Mouse (Mus musculus) limb, embryonic 14.5 days (tissue): ENCODE measurements around the gene Ubr2. TPM values are rescaled to one million over a fixed set of nuclear protein-coding genes. Genes with fewer than 3 reads are reported as not detected.

Source experiments
- ATAC-seq: fragments of 200-750 bp; cut with Nextera tagmentation; 2 replicates; pipeline ENCODE4 v1.8.0; 2017; ENCODE audit warnings: low read depth, moderate number of reproducible peaks, moderate TSS enrichment; ENCODE audit not compliant: low FRiP score
- DNase-seq: peaks from one replicate; pipeline ENCODE4 v3.0.0-alpha.2; 2015; ENCODE audit warnings: low spot score
- H3K27ac ChIP-seq: fragments of 300-500 bp; sonication (generic); replicated peaks from 2 replicates; pipeline ENCODE4 v1.5.1; 2014; ENCODE audit warnings: low read depth, mild to moderate bottlenecking, low read length, moderate library complexity, mixed read lengths
- H3K27me3 ChIP-seq: fragments of 300-500 bp; sonication (generic); 2 replicates; pipeline ENCODE4 v1.6.1; 2014; ENCODE audit warnings: low read length, mixed read lengths; ENCODE audit not compliant: control insufficient read depth, insufficient read depth
- H3K36me3 ChIP-seq: fragments of 300-500 bp; sonication (generic); 2 replicates; pipeline ENCODE4 v1.6.1; 2014; ENCODE audit warnings: mild to moderate bottlenecking, low read length, moderate library complexity, mixed read lengths; ENCODE audit not compliant: control insufficient read depth, insufficient read depth
- H3K4me1 ChIP-seq: fragments of 300-500 bp; sonication (generic); 2 replicates; pipeline ENCODE4 v1.6.1; 2014; ENCODE audit warnings: antibody characterized with exemption, low read length, mixed read lengths; ENCODE audit not compliant: control insufficient read depth, insufficient read depth
- H3K4me2 ChIP-seq: fragments of 300-500 bp; sonication (generic); replicated peaks from 2 replicates; pipeline ENCODE4 v1.6.1; 2014; ENCODE audit warnings: low read depth, mild to moderate bottlenecking, low read length, moderate library complexity; ENCODE audit not compliant: severe bottlenecking
- H3K4me3 ChIP-seq: fragments of 300-500 bp; sonication (generic); replicated peaks from 2 replicates; pipeline ENCODE4 v1.5.1; 2014; ENCODE audit warnings: low read length
- H3K9ac ChIP-seq: fragments of 300-500 bp; sonication (generic); 2 replicates; pipeline ENCODE4 v1.6.1; 2014; ENCODE audit warnings: mild to moderate bottlenecking, low read depth, low read length, moderate library complexity; ENCODE audit not compliant: severe bottlenecking
- H3K9me3 ChIP-seq: fragments of 300-500 bp; sonication (generic); 2 replicates; pipeline ENCODE4 v1.6.1; 2016; ENCODE audit warnings: low read length; ENCODE audit not compliant: control insufficient read depth
- POLR2A ChIP-seq: fragments of 200-500 bp; IDR thresholded peaks from 2 replicates; pipeline ENCODE4 v1.8.0; 2012; ENCODE audit warnings: inconsistent platforms, mild to moderate bottlenecking, moderate library complexity, borderline replicate concordance; ENCODE audit not compliant: insufficient read depth, insufficient read length; ENCODE audit errors: extremely low read depth
- WGBS: fragments of 180-500 bp; shearing (Covaris S2); extraction: QIAGEN DNeasy Blood & Tissue Kit; methylation state at CpG from one replicate; pipeline ENCODE4 v1.1.7; 2014; 5-methylcytosine and 5-hydroxymethylcytosine counted together
- polyA plus RNA-seq, 2 experiments: library from polyadenylated mRNA; depleted of rRNA in 1 of 2; stranded (reverse) in 1 of 2; unstranded in 1 of 2; fragments of >200 nt; fragmentation: Nextera tagmentation in 1 of 2; extraction: Ambion mirVana in 1 of 2; gene quantifications; 2 replicates each; pipeline versions ENCODE4 v1.2.1 to v1.2.3; 2012 to 2014

The Ubr2 gene
- polyA plus RNA-seq, 2 experiments, result 23.3 to 35.7 TPM

DNA sequence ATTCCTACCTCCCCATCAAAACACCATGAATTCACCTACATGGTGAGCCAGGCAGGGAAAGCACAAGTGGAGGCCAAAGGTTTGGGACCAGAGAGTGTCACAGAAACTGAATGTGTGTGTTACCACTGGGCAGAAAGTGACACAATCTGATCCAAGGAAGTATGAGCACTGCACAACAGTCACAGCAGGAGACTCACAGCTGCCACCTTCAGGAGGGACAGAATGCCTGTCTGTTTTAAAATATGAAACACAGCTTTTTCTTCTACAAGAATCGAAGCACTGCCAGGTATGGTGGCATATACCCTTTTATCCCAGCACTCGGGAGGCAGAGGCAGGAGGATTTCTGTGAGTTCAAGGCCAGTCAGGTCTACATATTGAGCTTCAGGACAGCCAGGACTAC lies 52.3 kb downstream of the Ubr2 start:
- Histone ChIP-seq H3K4me1 (no peaks in the 10 kb centered on the region), H3K9me3 (no peaks in the 10 kb centered on the region), H3K27me3 (no peaks in the 10 kb centered on the region), H3K36me3 (peaks cover 97% of the 10 kb centered on the region), H3K9ac (no peak overlapping the region), H3K4me2 (no peak overlapping the region), H3K4me3 (no peak overlapping the region), H3K27ac (no peak overlapping the region)
- 89% methylated on average over 2 of the region's 2 CpGs for WGBS
- TF ChIP-seq POLR2A, result no peak
- DNase-seq, result no peak
- ATAC-seq, result no peak

DNA sequence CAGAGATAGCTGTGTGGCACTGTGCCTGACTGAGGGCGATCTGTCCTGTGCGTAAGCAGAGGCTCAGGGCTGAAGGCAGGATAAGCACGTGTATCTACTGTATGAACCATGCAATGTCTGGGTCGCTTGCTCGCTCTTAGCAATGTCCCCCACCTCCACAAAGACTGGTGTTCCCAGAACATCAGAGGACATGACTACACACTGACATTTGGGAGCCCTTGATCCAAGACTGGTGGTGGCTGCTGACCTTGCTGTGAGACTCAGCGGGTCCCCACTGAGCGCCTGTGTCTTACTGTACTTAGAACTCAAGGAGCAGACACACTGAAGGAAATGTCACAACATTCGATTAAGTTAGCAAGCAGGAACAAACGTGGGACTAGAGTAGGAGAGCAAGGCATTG lies 64.1 kb downstream of the Ubr2 start:
- Histone ChIP-seq H3K4me1 (no peaks in the 10 kb centered on the region), H3K27ac (no peak overlapping the region), H3K4me2 (no peak overlapping the region), H3K9ac (no peak overlapping the region), H3K27me3 (no peaks in the 10 kb centered on the region), H3K4me3 (no peak overlapping the region), H3K9me3 (no peaks in the 10 kb centered on the region), H3K36me3 (peaks cover 80% of the 10 kb centered on the region)
- TF ChIP-seq POLR2A, result no peak
- ATAC-seq, result no peak
- 93% methylated on average over 9 of the region's 9 CpGs for WGBS
- no peak for DNase-seq

DNA sequence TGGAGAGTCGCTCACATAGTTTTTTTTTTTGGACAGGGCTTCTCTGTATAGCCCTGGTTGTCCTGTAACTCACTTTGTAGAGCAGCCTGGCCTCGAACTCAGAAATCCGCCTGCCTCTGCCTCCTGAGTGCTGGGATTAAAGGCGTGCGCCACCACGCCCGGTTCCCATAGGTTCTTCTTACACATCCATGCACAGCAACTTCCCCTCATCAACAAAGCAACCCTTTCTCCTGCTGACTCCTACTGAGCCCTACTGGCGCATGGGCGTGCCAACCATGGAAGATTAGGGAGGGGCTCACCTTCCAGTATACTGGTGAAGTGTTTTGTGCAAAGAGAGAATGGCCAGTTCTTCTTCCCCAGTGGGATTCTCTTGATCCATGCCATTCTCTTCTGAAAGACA lies 67.9 kb downstream of the Ubr2 start:
- DNase-seq, result no peak
- no peak for TF ChIP-seq POLR2A
- Histone ChIP-seq H3K4me1 (no peaks in the 10 kb centered on the region), H3K9ac (no peak overlapping the region), H3K27me3 (no peaks in the 10 kb centered on the region), H3K4me2 (no peak overlapping the region), H3K36me3 (peaks cover 96% of the 10 kb centered on the region), H3K9me3 (no peaks in the 10 kb centered on the region), H3K27ac (no peak overlapping the region), H3K4me3 (no peak overlapping the region)
- WGBS, result 92% methylated on average over 9 of the region's 9 CpGs
- ATAC-seq, result no peak

DNA sequence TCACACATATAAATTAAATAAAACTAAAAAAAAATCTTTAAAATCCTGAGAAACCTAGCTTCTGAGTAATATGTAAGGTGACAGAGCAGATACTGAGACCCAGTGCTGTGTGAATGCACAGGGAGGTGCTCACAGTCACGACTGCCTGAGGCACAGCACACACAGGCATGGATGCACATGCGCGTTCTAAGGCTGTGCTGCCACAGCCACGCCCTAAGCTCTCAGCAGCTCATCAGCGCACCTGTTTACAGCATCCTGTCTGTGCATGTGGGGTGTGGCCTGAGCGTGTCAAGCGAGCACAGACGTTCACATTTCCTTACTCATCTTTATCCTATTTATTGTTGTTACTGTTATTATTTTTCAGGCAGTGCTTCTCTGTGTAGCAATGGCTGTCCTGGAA lies 69.9 kb downstream of the Ubr2 start:
- no peak overlapping the region for H3K9ac ChIP-seq
- no peak overlapping the region for H3K4me2 ChIP-seq
- no peak overlapping the region for H3K4me3 ChIP-seq
- H3K27ac ChIP-seq, result no peak overlapping the region
- DNase-seq, result no peak
- no peaks in the 10 kb centered on the region for H3K4me1 ChIP-seq
- ATAC-seq, result no peak
- TF ChIP-seq POLR2A, result no peak
- H3K27me3 ChIP-seq, result no peaks in the 10 kb centered on the region
- 85% methylated on average over 8 of the region's 8 CpGs for WGBS
- H3K9me3 ChIP-seq, result no peaks in the 10 kb centered on the region
- peaks cover 98% of the 10 kb centered on the region for H3K36me3 ChIP-seq

DNA sequence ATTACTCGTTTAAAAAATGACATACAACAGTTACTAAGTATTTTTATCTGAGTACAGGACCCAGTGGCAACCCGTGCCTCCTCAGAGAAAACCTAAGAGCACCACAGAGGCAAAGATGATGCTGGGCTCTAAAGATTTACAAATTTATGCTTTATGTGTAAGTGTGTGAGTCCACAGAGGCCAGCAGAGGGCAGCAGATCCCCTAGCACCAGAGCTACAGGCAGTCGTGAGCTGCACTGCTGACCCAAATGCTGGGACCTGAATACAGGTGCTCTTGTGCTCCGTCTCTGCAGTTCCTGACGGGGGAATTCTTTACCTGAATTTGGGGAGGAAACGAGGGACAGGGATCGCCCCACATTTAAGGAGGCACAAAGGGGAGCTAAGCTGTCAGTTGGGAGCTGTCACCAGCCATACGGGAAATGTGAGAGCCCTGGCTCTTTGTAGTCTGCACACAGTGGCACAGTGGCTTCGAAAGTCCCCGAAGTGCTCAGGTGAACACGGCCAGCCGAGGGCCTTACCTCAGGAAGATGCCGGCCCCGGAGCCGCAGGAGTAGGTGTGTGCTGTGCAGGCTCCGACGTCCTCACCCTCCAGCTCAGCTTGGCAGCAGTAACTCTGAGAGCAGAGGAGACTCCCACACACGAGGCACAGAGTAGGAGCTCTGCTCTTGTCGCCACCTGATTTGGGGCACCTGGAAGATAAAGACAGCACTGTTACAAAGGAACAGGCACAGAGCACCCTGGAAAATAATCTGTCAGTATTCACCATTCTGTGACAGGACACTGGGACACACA lies 76.6 kb downstream of the Ubr2 start:
- Histone ChIP-seq H3K4me3 (no peak overlapping the region), H3K9me3 (no peaks in the 10 kb centered on the region), H3K27ac (no peak overlapping the region), H3K9ac (no peak overlapping the region), H3K27me3 (no peaks in the 10 kb centered on the region), H3K4me1 (no peaks in the 10 kb centered on the region), H3K4me2 (no peak overlapping the region), H3K36me3 (peaks cover 98% of the 10 kb centered on the region)
- TF ChIP-seq POLR2A, result no peak
- DNase-seq (peak; percentile 41), ATAC-seq (no peak)
- WGBS, result 86% methylated on average over 19 of the region's 19 CpGs
